Comparison of ENCODE assay signal across 1 mouse cellular context in the genomic region with DNA sequence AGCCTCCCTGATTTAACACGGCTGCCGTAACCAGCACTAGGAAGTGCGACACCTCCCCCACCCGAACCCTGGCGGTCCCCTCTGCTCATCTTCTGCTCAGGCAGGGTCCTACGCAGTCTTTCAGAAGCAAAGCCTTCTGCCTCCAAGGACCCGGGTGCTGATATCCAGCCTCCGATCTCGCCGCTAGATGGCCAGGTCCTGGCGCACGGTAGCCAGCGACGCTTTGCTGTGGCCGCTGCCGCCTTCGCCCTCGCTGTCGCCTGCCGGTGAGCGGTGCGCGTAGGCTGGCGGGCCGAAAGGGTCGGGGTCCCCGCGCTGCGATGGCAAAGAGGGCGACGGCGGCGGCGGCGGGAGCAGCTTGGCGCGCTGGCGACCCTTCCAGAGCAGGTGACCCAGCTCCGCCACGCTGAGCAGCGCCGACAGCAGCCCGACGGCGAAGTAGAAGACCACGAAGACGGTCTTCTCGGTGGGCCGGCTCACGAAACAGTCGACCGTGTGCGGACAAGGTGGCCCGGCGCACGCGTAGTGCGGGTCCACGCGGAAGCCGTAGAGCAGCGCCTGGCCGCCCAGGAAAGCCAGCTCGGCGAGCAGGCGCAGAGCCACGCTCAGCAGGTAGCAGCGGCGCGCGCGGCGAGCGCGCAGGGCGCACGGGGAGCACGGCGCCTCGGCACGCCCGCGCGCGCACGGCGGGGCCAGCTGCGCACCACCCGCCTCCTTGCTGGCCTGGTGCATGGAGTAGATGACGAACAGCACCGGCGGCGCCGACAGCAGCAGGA.
A peak's percentile ranks its signal among the peaks of the same experiment; 100 is the strongest.
TF ChIP-seq lines count a peak whose summit lies in the region.

No protein-coding gene starts in this region.

TF ChIP-seq in CH12.LX, 34 proteins besides CTCF, POLR2A, EP300 and RAD21 (continued from another document):
- TF ChIP-seq MEF2A (IDR thresholded peaks at IDR 0.05; ENCODE audit: borderline replicate concordance, low read depth, low read length) (no peak), ELF1 (IDR thresholded peaks at IDR 0.05; ENCODE audit: low read depth, low read length) (no peak), ZKSCAN1 (IDR thresholded peaks at IDR 0.05; ENCODE audit: borderline replicate concordance, low read depth, low read length) (no peak), RCOR1 (conservative IDR thresholded peaks at IDR 0.05; ENCODE audit: low read depth, low read length) (no peak), HCFC1 (IDR thresholded peaks at IDR 0.05; ENCODE audit: low read depth, low read length) (no peak), SMC3 (IDR thresholded peaks at IDR 0.05; ENCODE audit: low read depth, low read length) (peak; percentile 67), ETS1 (conservative IDR thresholded peaks at IDR 0.05; ENCODE audit: low read depth, low read length) (no peak), TCF12 (IDR thresholded peaks at IDR 0.05; ENCODE audit: low read depth, low read length) (peak; percentile 42; the same call in 1 of the 2 replicates), USF1 (IDR thresholded peaks at IDR 0.05; ENCODE audit: low read depth, low read length) (no peak), MAZ (IDR thresholded peaks at IDR 0.05; ENCODE audit: low read depth, low read length) (no peak), ZNF384 (IDR thresholded peaks at IDR 0.05; ENCODE audit: low read depth, low read length) (no peak), MAX (IDR thresholded peaks at IDR 0.05; ENCODE audit: low read length) (peak; percentile 19; the same call in 1 of the 2 replicates), USF2 (conservative IDR thresholded peaks at IDR 0.05; ENCODE audit: low read depth, low read length) (no peak), POLR2AphosphoS2 (IDR thresholded peaks at IDR 0.05; ENCODE audit: low read depth, low read length) (no peak), ZMIZ1 (IDR thresholded peaks at IDR 0.05; ENCODE audit: low read depth, low read length) (0 out of 2 replicates have a peak, but pooled peaks have one; percentile 27), GABPA (IDR thresholded peaks at IDR 0.05; ENCODE audit: insufficient replicate concordance, low read depth, low read length) (no peak), TBP (conservative IDR thresholded peaks at IDR 0.05; ENCODE audit: low read depth, low read length) (no peak)
